Mouse (Mus musculus) lung, adult 2 months (tissue): ENCODE data around the gene Abcb10. TPM values are rescaled to one million over a fixed set of nuclear protein-coding genes. Genes with fewer than 3 reads are reported as not detected.

Experiments used
- DNase-seq: peaks from one replicate; pipeline ENCODE4 v3.0.0; 2022
- H3K4me1 ChIP-seq: fragments of 200-500 bp; 2 replicates; pipeline ENCODE4 v1.6.1; 2011; ENCODE audit warnings: low read length; ENCODE audit not compliant: control insufficient read depth, insufficient read depth
- H3K4me3 ChIP-seq: fragments of 200-500 bp; replicated peaks from 2 replicates; pipeline ENCODE3; 2011; ENCODE audit warnings: low read depth, mild to moderate bottlenecking, control low read depth, low read length; ENCODE audit errors: extremely low read depth
- CTCF ChIP-seq: fragments of 200-500 bp; IDR thresholded peaks from 2 replicates; pipeline ENCODE4 v1.5.1; 2011; ENCODE audit warnings: mild to moderate bottlenecking, low read length, control low read depth; ENCODE audit not compliant: insufficient read depth
- POLR2A ChIP-seq: fragments of 200-500 bp; IDR thresholded peaks from 2 replicates; pipeline ENCODE4 v1.6.1; 2011; ENCODE audit warnings: low read depth, mild to moderate bottlenecking, control low read depth, low read length, borderline replicate concordance; ENCODE audit errors: extremely low read depth
- WGBS: fragments of 180-500 bp; shearing (Covaris S2); methylation state at CpG from one replicate; pipeline ENCODE4 v1.1.7; 2018; 5-methylcytosine and 5-hydroxymethylcytosine counted together
- polyA plus RNA-seq: library from polyadenylated mRNA; depleted of rRNA; stranded (reverse); fragments of >200 nt; gene quantifications from 2 replicates; pipeline ENCODE4 v1.2.3, GENCODE M21; 2012

Abcb10 gene
- polyA plus RNA-seq, 1 experiment = 12.6 TPM

GRCm38 (mm10) chr8:123959473-123959872, 23.4 kb downstream of the Abcb10 start:
- DNase-seq = no peak

DNA sequence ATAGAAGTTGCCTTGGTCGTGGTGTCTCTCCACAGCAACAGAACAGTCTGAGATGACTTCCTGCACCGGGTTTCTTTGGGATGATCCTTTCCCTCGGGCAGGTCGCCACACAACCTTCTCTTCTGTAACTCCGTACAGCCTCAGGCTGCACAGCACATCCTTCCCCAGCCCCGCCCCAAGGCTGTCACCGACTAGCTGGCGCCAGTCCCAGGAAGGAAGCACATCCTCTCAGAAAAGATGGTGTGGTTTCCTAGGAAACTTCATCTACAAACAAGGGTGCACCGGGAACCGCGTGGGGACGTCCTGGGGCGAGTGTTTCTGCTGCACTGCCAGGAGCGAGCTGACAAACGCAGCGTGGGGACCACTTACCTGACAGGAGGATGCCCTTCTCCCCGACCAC, 24.8 kb downstream of the Abcb10 start:
- H3K4me3 ChIP-seq = no peak overlapping the region
- DNase-seq = no peak
- 45% methylated on average over 17 of the region's 17 CpGs for WGBS

More at GRCm38 (mm10) chr8:123959473-123959872, 23.4 kb downstream of the Abcb10 start:
- Histone ChIP-seq H3K4me1 (no peaks in the 10 kb centered on the region), H3K4me3 (no peak overlapping the region)
- 88% methylated on average over 6 of the region's 6 CpGs for WGBS
- TF ChIP-seq CTCF (no peak), POLR2A (no peak)

GRCm38 (mm10) chr8:123954246-123954645, 28.7 kb downstream of the Abcb10 start:
- TF ChIP-seq CTCF (no peak), POLR2A (no peak)
- no peak overlapping the region for H3K4me3 ChIP-seq
- no peak for DNase-seq
- 96% methylated on average over 8 of the region's 8 CpGs for WGBS
- H3K4me1 ChIP-seq = no peaks in the 10 kb centered on the region; the same call in 1 of the 2 replicates

More for the DNA sequence above, 24.8 kb downstream of the Abcb10 start:
- no peaks in the 10 kb centered on the region for H3K4me1 ChIP-seq
- no peak for TF ChIP-seq CTCF
- no peak for TF ChIP-seq POLR2A

- no peak for TF ChIP-seq CTCF
- Histone ChIP-seq H3K4me3 (no peak overlapping the region), H3K4me1 (no peaks in the 10 kb centered on the region; the same call in 1 of the 2 replicates)
- DNase-seq = no peak
- 84% methylated on average over 8 of the region's 8 CpGs for WGBS
These were observed 29.2 kb downstream of the Abcb10 start for GRCm38 (mm10) chr8:123953686-123954085.

- H3K4me1 ChIP-seq = peaks cover 3% of the 10 kb centered on the region; the same call in 1 of the 2 replicates
- 36% methylated on average over 10 of the region's 10 CpGs for WGBS
- DNase-seq = peak; percentile 54
- peak overlapping the region; percentile 88 for H3K4me3 ChIP-seq
- TF ChIP-seq CTCF = peak; percentile 59
- TF ChIP-seq POLR2A = no peak
These were observed 32.7 kb downstream of the Abcb10 start for GRCm38 (mm10) chr8:123950077-123950802.

GRCm38 (mm10) chr8:123949686-123949986, 33.3 kb downstream of the Abcb10 start:
- TF ChIP-seq CTCF = no peak
- TF ChIP-seq POLR2A = no peak
- 1% methylated on average over 10 of the region's 10 CpGs for WGBS
- Histone ChIP-seq H3K4me3 (peak overlapping the region; percentile 88), H3K4me1 (peaks cover 3% of the 10 kb centered on the region; the same call in 1 of the 2 replicates)
- DNase-seq = peak; percentile 8

DNA sequence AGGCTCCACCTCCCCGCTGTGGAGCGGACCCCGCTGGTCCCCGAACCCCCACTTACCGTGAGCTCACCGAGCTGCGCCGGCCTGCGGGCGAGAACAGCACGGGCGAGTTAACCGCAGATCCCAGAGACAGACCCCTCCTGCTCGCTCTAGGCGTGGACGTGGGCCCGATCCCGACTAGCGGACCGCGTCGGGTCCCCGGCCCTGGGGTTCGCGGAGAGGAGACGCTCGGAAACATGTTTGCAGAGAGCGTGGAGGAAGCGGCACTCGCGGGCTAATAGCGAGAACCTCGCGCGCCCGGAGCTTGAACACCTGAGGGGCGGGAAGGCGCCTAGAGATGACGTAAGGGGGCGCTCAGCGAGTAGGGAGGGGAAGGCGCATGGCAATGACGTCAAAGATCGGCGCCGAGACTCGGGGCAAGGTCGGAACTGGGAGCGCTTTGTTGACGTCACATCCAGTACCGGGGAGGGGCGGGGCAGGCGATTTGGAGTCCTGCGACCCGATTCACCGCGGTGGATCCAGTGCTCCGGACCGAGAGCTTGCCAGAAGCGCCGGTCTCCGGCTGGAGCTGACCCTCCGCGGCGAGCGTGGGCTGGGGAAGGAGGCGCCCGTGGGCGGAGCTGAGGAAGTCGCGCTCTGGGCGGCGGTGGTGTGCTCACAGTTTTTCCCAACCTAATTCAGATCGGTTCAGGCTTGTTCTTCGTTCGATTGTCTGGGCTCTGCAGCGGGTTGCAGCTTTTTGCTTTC, 33.8 kb downstream of the Abcb10 start, which contains the start of gene Nup133:
Nup133 (minus strand) TSS at position 324 of the 744 bp plus-strand sequence.
- peak; percentile 99 for DNase-seq
- peaks cover 3% of the 10 kb centered on the region; the same call in 1 of the 2 replicates for H3K4me1 ChIP-seq
- TF ChIP-seq POLR2A = peak; percentile 57; the same call in 1 of the 2 replicates
- no peak for TF ChIP-seq CTCF
- WGBS = under 1% methylated on average over 77 of the region's 77 CpGs
- peak within 1 kb of the TSS; percentile 88 for H3K4me3 ChIP-seq

- 89% methylated on average over 7 of the region's 7 CpGs for WGBS
- DNase-seq = no peak
- Histone ChIP-seq H3K4me3 (no peak overlapping the region), H3K4me1 (no peaks in the 10 kb centered on the region)
- no peak for TF ChIP-seq POLR2A
- no peak for TF ChIP-seq CTCF
These were observed 53.9 kb downstream of the Abcb10 start for GRCm38 (mm10) chr8:123929026-123929425.

GRCm38 (mm10) chr8:123925671-123926070, 57.3 kb downstream of the Abcb10 start:
- WGBS = 90% methylated on average over 3 of the region's 3 CpGs
- no peak overlapping the region for H3K4me3 ChIP-seq
- no peak for TF ChIP-seq CTCF
- no peak for DNase-seq
- no peaks in the 10 kb centered on the region for H3K4me1 ChIP-seq
